Mouse (Mus musculus) brain, embryonic 14.5 days (tissue): Measurements from ENCODE around the gene Gramd4.

Experiments
- CTCF ChIP-seq: fragments of 200-500 bp; IDR thresholded peaks from 2 replicates; pipeline ENCODE4 v1.5.1; 2012; ENCODE audit warnings: inconsistent platforms, mild to moderate bottlenecking, moderate library complexity, borderline replicate concordance; ENCODE audit not compliant: insufficient read depth, insufficient read length; ENCODE audit errors: extremely low read depth
- POLR2A ChIP-seq: fragments of 200-500 bp; IDR thresholded peaks from 2 replicates; pipeline ENCODE4 v1.6.1; 2012; ENCODE audit warnings: mild to moderate bottlenecking, inconsistent platforms, borderline replicate concordance; ENCODE audit not compliant: poor library complexity, insufficient read depth, insufficient read length, severe bottlenecking; ENCODE audit errors: extremely low read depth

DNA sequence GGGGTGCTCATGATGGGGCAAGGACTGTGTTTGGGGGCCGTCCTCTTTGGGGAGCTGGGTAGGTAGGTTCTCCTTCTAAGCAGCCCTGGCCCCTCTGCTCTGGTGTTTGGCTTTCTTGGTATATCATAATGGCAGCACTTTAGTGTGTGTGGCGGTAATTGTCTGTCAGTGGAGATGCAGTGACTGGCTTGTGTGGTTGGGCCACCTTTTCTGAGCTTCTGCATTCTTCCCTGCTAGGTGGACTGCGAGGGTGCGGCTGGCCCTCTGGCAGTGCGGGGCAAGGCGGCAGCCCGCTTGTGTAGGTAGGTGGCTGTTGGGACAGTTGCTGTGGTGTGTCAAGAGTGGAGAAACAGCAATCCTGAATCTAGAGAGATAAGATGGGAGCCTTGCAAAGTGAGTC, 3.7 kb downstream of the Gramd4 start:
- TF ChIP-seq CTCF, result no peak
- no peak for TF ChIP-seq POLR2A
